Mouse (Mus musculus): ENCODE measurements around the gene Tmem126a.

GRCm38 (mm10) chr7:90476313-90477245 is 19.6 kb upstream of the Tmem126a start, which contains the start of gene Dlg2:
- TF ChIP-seq CTCF (IDR thresholded peaks at IDR 0.05; ENCODE audit: control insufficient read depth, insufficient read depth, insufficient read length) (no peak), MAX (IDR thresholded peaks at IDR 0.05) (no peak)
